Mouse (Mus musculus) retina, adult 2 months (tissue): ENCODE data around the gene Yaf2.
A peak's percentile ranks its signal among the peaks of the same experiment; 100 is the strongest.
"Not testable (repeated sequence)": the region's sequence is repeated elsewhere in the genome, so short reads cannot be mapped to it uniquely, and the experiment has no call there.

ENCODE experiments used
- DNase-seq: peaks from one replicate; pipeline ENCODE4 v3.0.0-alpha.2; 2012; ENCODE audit warnings: low read depth, low spot score

Yaf2 gene

GRCm38 (mm10) chr15:93336925-93337761 lies at the start of gene Yaf2:
Yaf2 (minus strand) TSS chr15:93336935.
- peak; percentile 69 for DNase-seq

DNA sequence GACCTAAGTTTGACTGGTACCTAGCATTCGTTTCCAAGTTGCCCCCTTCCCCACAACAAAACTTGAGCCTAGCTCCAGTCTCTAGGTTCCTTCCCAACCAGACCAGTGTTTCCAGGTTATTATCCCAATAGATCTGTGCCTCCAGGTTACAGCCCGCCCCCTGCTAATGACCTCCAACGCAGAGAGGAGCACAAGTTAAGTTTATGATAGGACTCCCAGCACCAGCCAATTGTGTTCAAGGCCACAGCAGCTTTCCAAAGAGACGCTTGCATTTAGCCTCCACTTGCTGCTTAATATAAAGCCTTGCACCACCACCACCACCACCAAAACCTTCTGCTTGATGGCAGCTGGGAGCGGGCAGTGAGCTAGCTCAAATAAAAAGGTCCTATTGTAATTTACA lies 44.6 kb upstream of the Yaf2 start:
- no peak for DNase-seq

GRCm38 (mm10) chr15:93379177-93379576 lies 42.4 kb upstream of the Yaf2 start:
- no peak for DNase-seq

DNA sequence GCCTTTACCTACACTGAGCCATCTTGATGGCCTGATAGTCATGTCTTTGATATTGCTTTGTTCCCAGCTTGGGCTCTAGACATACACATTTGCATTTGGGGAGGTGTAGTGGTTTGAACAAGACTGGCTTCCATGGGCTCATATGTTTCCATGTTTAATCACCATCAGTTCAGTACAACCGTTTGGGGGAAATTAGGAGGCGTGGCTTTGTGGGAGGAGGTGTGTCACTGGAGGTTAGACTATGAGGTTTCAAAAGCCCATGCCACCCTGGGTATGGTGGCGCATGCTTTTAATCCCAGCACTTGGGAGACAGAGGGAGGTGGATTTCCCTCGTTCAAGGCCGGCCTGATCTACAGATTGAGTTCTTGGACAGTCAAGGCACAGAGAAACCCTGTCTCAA lies 39.0 kb upstream of the Yaf2 start:
- DNase-seq: no peak

DNA sequence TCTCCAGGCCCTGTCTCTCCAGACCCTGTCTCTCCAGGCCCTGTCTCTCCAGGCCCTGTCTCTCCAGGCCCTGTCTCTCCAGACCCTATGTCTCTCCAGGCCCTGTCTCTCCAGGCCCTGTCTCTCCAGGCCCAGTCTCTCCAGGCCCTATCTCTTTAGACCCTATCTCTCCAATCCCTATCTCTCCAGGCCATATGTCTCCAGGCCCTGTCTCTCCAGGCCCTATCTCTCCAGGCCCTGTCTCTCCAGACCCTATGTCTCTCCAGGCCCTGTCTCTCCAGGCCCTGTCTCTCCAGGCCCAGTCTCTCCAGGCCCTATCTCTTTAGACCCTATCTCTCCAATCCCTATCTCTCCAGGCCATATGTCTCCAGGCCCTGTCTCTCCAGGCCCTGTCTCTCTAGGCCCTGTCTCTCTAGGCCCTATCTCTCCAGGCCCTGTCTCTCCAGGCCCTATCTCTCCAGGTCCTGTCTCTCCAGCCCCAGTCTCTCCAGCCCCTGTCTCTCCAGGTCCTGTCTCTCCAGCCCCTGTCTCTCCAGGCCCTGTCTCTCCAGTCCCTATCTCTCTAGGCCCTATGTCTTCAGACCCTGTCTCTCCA lies 35.9 kb upstream of the Yaf2 start:
- not testable (repeated sequence) for DNase-seq

- DNase-seq: no peak
Observed at GRCm38 (mm10) chr15:93371838-93372237, 35.1 kb upstream of the Yaf2 start.

- DNase-seq: no peak
Observed at GRCm38 (mm10) chr15:93368558-93368957, 31.8 kb upstream of the Yaf2 start.

DNA sequence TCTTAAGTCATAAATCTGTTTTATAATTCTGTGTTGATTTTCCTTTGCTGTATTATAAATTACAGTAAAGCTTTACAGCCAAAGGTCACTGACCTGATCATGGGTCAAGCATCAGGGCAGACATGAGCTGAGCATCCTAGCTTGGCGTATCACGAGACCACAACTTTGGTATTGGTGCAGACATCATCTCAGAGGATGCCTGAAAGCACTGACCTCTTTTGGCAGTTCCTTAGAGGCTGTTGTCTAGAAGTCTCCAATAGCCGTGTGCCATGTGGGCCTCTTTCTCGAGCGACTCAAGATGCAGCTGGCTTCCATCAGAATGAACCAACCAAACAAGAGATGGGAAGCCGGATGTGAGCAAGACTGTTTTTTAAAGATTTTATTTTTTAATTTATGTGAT lies 28.8 kb upstream of the Yaf2 start:
- DNase-seq: no peak

- DNase-seq: no peak
Observed at GRCm38 (mm10) chr15:93358346-93359095, 21.8 kb upstream of the Yaf2 start.

DNA sequence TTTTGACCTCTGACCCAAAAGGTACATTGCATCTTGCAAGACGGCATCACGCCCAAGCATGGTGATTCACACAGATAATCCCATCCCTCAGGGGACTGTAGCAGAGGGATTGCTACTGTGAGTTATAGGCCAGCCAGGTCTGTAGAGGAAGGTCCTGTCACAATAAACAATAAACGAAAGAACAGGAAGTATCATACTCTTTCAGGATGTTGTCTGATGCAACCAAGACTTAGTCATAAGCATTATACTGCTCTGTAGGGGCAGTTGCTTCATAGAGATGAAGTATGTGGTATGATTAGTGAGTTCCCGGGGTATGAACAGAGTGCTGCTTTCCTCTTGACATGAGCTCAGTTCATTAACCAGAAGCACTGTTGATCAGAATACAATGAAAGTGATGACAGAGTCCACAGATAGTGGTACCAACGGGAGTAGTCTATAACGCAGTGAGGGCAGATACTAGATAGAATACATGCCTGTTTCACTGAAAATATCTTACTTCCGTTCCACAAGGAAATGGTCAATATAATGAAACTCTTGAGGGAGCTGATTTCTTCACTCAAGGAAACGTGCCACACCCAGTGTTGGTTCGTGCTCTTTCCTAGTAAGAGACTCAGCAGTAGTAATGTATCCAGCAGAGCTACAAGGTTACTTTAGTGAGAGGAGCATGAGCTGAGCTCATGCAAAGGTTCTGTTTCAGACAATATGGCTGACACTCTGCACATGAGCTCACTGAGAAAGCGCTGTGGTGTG lies 4.1 kb upstream of the Yaf2 start:
- no peak for DNase-seq

DNA sequence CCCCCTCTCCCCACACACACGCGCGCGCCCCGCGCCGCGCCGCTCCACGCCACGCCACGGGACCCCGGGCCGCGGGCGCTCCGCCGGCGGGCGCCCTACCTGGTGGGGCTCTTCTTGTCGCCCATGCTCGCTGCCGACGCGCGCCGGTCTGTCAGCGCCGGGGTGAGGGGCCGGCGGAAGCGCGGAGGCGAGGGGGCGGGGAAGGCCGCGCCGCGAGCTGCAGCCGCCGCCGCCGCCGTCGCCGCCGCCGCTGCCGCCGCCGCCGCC lies 144 bp downstream of the Yaf2 start:
- no peak for DNase-seq

GRCm38 (mm10) chr15:93335821-93336657 lies 696 bp downstream of the Yaf2 start:
- DNase-seq: no peak

DNA sequence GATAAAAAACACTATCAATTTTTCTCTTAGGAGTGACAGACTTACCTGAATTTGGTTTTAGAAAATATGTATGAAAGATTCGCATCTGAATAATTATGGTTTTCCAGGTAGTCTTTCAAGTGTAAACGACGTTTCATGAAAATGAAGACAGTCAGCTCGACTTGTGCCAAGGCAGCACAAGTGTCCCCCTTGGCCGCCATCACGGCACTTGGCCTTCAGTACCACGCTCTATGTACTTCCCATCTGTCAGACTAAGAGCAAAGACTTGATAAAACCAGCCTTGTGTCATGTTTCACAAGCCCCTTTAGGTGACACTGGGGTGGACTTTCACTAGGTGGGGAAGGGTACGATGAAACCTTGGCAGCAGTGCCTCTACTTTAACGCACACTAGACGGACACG lies 5.5 kb downstream of the Yaf2 start:
- no peak for DNase-seq

GRCm38 (mm10) chr15:93327235-93327634 lies 9.5 kb downstream of the Yaf2 start:
- DNase-seq: no peak

GRCm38 (mm10) chr15:93326651-93327050 lies 10.1 kb downstream of the Yaf2 start:
- DNase-seq: no peak

- no peak for DNase-seq
Observed at GRCm38 (mm10) chr15:93325360-93325759, 11.4 kb downstream of the Yaf2 start.

DNA sequence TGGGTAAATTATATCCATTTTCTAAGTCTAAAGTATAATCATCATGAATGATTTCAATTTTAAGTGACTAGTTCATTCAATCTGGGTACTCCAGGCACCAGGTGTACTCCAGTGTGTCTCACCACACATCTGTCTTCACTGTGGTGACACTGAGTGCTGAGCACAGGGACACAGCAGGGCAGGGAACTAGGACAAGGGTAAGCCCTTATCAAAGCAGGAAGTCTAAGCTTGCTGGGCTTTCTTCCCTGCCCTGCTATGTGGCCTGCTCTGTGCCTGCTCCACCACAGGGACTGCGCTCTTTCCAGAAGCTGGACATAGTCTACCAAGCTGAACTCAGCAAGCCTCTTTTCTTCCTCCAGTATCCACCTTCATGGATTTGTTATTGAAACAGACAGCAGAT lies 18.0 kb downstream of the Yaf2 start:
- no peak for DNase-seq

DNA sequence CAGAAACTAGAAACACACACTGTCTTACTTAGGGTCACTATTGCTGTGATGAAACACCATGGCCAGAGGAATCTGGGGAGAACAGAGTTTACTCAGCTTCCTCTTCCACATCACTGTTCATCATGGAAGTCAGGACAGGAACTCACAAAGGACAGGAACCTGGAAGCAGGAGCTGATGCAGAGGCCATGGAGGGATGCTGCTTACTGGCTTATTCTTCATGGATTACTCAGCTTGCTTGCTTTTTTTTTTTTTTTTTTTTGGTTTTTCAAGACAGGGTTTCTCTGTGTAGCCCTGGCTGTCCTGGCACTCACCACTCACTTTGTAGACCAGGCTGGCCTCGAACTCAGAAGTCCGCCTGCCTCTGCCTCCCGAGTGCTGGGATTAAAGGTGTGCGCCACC lies 26.4 kb downstream of the Yaf2 start:
- DNase-seq: not testable (repeated sequence)

- DNase-seq: no peak
Observed at GRCm38 (mm10) chr15:93298197-93298596, 38.5 kb downstream of the Yaf2 start.

- DNase-seq: no peak
Observed at GRCm38 (mm10) chr15:93294483-93294882, 42.3 kb downstream of the Yaf2 start.

- DNase-seq: no peak
Observed at GRCm38 (mm10) chr15:93288321-93288720, 48.4 kb downstream of the Yaf2 start.
